Mouse (Mus musculus): ENCODE data around the gene Drg1. TPM values are rescaled to one million over a fixed set of nuclear protein-coding genes. Genes with fewer than 3 reads are reported as not detected.
"Not testable (repeated sequence)": the region's sequence is repeated elsewhere in the genome, so short reads cannot be mapped to it uniquely, and the experiment has no call there.

Drg1 gene
- polyA plus RNA-seq, 1 experiment from 2014 or later: 200 TPM

DNA sequence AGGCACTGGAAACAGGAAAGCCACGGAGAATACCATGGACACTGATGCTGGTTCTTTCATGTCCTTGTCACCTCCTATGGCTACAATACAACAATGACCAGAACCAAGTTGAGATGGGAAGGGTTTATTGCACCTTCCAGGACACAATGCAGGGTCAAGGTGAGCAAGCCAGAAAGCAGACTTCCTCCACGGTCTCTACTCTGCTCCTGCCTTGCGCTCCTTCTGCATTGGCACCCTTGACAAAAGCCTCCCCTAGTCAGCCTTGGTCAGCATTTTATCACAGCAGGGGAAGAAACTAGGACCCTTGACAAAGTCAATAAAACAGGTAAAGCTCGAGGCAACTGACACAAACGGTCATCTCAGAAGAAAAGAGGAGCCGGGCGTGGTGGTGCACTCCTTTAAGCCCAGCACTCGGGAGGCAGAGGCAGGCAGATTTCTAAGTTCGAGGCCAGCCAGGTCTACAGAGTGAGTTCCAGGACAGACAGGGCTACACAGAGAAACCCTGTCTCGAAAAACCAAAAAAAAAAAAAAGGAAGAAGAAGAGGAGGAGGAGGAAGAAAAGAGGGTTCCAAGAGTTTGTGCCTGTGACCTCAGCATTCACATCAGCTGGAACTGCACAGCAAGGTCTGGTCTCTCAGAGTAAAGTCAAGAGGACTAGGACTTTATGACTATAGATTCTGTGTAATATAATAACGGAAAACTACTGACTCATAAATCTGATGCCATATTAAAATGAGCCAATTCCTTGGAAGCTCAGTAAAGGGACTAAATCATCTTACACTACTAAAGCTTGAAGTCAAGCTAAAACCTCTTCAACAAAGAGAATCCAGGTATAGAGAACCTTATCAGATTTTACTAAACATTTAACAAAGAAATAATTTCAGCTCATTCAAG, 92.5 kb downstream of the Drg1 start:
- H3K36me3 ChIP-seq (ENCODE audit: control insufficient read depth, insufficient read depth, low read length); H3K4me2 ChIP-seq (replicated peaks; ENCODE audit: low read depth, low read length); H3K4me3 ChIP-seq (ENCODE audit: low read depth, low read length); H3K9ac ChIP-seq (replicated peaks; ENCODE audit: low read depth, low read length); H3K27ac ChIP-seq (ENCODE audit: low read length); H3K27me3 ChIP-seq (ENCODE audit: control insufficient read depth, insufficient read depth, low read length); H3K4me1 ChIP-seq (ENCODE audit: control insufficient read depth, insufficient read depth, low read length); H3K9me3 ChIP-seq (ENCODE audit: control insufficient read depth, low read depth, low read length): not testable (repeated sequence)
- peak; percentile 42 for ATAC-seq (ENCODE audit: insufficient number of reproducible peaks, insufficient read depth, low FRiP score, low read depth)
- WGBS: 80% methylated on average over 11 of the region's 11 CpGs

DNA sequence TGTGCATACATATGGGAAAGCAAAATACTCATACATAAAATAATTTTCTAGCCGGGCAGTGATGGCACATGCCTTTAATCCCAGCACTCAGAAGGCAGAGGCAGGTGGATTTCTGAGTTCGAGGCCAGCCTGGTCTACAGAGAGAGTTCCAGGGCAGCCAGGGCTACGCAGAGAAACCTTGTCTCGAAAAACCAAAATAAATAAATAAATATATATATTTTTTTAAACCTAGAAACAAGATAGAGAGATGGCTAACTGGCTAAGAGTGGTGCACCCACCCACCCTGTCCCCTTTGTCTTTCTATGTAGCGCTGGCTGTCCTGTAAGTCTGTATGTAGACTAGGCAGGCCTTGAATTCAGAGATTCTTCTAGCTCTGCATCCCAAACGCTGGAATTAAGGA, 93.7 kb downstream of the Drg1 start:
- H3K4me2 ChIP-seq (replicated peaks; ENCODE audit: low read depth, low read length); ATAC-seq (ENCODE audit: insufficient number of reproducible peaks, insufficient read depth, low FRiP score, low read depth); H3K4me1 ChIP-seq (ENCODE audit: control insufficient read depth, insufficient read depth, low read length); H3K4me3 ChIP-seq (ENCODE audit: low read depth, low read length); H3K36me3 ChIP-seq (ENCODE audit: control insufficient read depth, insufficient read depth, low read length); H3K9me3 ChIP-seq (ENCODE audit: control insufficient read depth, low read depth, low read length); H3K27me3 ChIP-seq (ENCODE audit: control insufficient read depth, insufficient read depth, low read length); H3K9ac ChIP-seq (replicated peaks; ENCODE audit: low read depth, low read length); H3K27ac ChIP-seq (ENCODE audit: low read length): not testable (repeated sequence)
- 63% methylated on average over 5 of the region's 6 CpGs for WGBS

DNA sequence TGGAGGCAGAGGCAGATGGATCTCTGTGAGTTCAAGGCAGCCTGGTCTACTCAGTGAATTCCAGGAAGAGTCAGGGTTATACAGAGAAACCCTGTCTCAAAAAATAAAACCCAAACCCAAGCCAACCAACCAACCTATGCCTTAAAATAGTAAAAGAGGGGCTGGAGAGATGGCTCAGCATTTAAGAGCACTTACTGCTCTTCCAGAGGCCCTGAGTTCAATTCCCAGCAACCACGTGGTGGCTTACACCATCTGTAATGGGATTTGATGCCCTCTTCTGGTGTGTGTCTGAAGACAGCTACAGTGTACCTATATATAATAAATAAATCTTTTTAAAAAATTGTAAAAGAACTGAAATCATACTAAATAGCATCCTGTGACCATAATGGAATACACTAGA, 94.3 kb downstream of the Drg1 start:
- not testable (repeated sequence) for ATAC-seq (ENCODE audit: insufficient number of reproducible peaks, insufficient read depth, low FRiP score, low read depth); H3K36me3 ChIP-seq (ENCODE audit: control insufficient read depth, insufficient read depth, low read length); H3K4me3 ChIP-seq (ENCODE audit: low read depth, low read length); H3K4me1 ChIP-seq (ENCODE audit: control insufficient read depth, insufficient read depth, low read length); H3K27ac ChIP-seq (ENCODE audit: low read length); H3K27me3 ChIP-seq (ENCODE audit: control insufficient read depth, insufficient read depth, low read length); H3K9ac ChIP-seq (replicated peaks; ENCODE audit: low read depth, low read length); H3K4me2 ChIP-seq (replicated peaks; ENCODE audit: low read depth, low read length); H3K9me3 ChIP-seq (ENCODE audit: control insufficient read depth, low read depth, low read length)
- 68% methylated on average over 1 of the region's 1 CpGs for WGBS

DNA sequence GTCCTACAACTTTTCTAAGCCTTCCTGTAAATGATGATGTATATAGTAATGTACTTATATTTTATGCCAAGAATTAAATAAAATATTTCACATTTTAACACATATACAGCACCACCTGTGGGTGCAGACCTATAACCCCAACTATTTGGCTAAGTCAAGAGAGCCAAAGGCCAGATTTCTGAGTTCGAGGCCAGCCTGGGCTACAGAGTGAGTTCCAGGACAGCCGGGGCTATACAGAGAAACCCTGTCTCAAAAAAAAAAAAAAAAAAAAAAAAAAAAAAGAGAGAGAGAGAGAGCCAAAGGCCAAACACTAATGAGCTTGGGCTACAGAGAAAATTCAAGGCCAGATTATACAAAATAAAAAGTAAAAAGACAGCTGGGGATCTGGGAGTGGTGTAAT, 97.2 kb downstream of the Drg1 start:
- 69% methylated on average over 2 of the region's 2 CpGs for WGBS
- peak; percentile 15 for ATAC-seq (ENCODE audit: insufficient number of reproducible peaks, insufficient read depth, low FRiP score, low read depth)
- H3K4me2 ChIP-seq (replicated peaks; ENCODE audit: low read depth, low read length); H3K9me3 ChIP-seq (ENCODE audit: control insufficient read depth, low read depth, low read length); H3K27me3 ChIP-seq (ENCODE audit: control insufficient read depth, insufficient read depth, low read length); H3K4me3 ChIP-seq (ENCODE audit: low read depth, low read length); H3K9ac ChIP-seq (replicated peaks; ENCODE audit: low read depth, low read length); H3K4me1 ChIP-seq (ENCODE audit: control insufficient read depth, insufficient read depth, low read length); H3K27ac ChIP-seq (ENCODE audit: low read length); H3K36me3 ChIP-seq (ENCODE audit: control insufficient read depth, insufficient read depth, low read length): not testable (repeated sequence)

DNA sequence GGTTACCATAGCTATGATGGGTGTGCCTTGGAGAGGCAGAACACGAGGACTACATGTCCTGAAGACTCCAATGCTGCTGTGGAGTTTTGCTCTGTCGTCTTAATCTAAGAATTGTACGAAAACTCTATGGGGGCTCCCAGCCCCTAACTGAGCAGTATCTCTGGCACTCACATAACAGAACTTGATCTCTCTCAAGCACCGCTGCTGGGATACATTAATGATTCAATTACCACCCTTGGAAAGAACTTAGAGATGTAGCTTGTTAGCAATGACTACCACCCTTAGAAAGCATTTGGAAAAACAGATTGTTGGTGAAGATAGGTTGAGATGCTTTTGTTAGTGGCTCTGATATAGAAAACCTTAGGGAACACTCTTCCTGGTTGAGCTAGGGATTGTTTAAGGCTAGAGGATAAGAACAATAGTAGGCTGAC, 98.6 kb downstream of the Drg1 start:
- not testable (repeated sequence) for H3K4me2 ChIP-seq (replicated peaks; ENCODE audit: low read depth, low read length); H3K27me3 ChIP-seq (ENCODE audit: control insufficient read depth, insufficient read depth, low read length); H3K9ac ChIP-seq (replicated peaks; ENCODE audit: low read depth, low read length); H3K27ac ChIP-seq (ENCODE audit: low read length); ATAC-seq (ENCODE audit: insufficient number of reproducible peaks, insufficient read depth, low FRiP score, low read depth); H3K4me1 ChIP-seq (ENCODE audit: control insufficient read depth, insufficient read depth, low read length); H3K9me3 ChIP-seq (ENCODE audit: control insufficient read depth, low read depth, low read length); H3K36me3 ChIP-seq (ENCODE audit: control insufficient read depth, insufficient read depth, low read length); H3K4me3 ChIP-seq (ENCODE audit: low read depth, low read length)
- 72% methylated on average over 4 of the region's 4 CpGs for WGBS

DNA sequence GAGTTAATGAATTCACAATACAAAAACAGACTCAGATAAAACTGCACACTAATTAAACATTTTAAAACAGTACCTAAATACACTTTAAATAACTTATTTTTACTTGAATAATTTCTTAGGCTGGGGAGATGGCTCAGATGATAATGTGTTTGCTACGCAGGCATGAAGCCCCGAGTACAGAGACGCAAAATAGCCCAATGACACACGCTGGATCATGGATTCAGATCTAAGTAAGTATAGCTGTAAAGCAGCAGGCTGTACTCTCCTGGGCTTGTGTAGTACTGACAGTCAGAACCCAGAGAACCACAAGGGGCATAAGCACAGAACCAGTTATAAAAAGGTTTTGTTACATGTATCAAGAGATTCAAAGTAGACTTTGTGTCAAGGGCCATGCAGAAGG, 99.1 kb downstream of the Drg1 start:
- 91% methylated on average over 4 of the region's 4 CpGs for WGBS
- not testable (repeated sequence) for H3K4me2 ChIP-seq (replicated peaks; ENCODE audit: low read depth, low read length); H3K4me1 ChIP-seq (ENCODE audit: control insufficient read depth, insufficient read depth, low read length); H3K9ac ChIP-seq (replicated peaks; ENCODE audit: low read depth, low read length); H3K9me3 ChIP-seq (ENCODE audit: control insufficient read depth, low read depth, low read length); H3K36me3 ChIP-seq (ENCODE audit: control insufficient read depth, insufficient read depth, low read length); H3K27ac ChIP-seq (ENCODE audit: low read length); H3K27me3 ChIP-seq (ENCODE audit: control insufficient read depth, insufficient read depth, low read length); H3K4me3 ChIP-seq (ENCODE audit: low read depth, low read length)
- ATAC-seq (ENCODE audit: insufficient number of reproducible peaks, insufficient read depth, low FRiP score, low read depth): 0 out of 2 replicates have a peak, but pooled peaks have one; percentile 12

DNA sequence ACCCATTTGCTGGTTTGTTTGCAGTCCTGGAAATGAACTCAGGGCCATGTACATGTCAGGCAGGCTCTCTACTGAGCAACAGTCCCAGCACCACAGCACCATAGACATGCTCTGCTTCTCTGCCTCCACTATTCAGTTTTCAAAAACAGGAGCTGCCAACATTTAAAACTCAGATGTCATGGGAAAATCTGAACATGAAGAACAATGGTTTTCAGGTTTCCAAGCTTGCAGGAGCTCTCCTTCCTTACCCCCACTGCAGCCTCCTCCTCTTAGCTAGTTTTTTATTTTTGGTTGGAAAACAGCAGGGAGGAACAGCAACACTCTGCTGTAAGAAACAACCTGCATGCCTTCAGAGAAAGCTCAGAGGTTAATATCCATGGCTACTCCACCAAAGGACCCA, 99.9 kb downstream of the Drg1 start:
- not testable (repeated sequence) for H3K27ac ChIP-seq (ENCODE audit: low read length); H3K27me3 ChIP-seq (ENCODE audit: control insufficient read depth, insufficient read depth, low read length); H3K4me1 ChIP-seq (ENCODE audit: control insufficient read depth, insufficient read depth, low read length)

DNA sequence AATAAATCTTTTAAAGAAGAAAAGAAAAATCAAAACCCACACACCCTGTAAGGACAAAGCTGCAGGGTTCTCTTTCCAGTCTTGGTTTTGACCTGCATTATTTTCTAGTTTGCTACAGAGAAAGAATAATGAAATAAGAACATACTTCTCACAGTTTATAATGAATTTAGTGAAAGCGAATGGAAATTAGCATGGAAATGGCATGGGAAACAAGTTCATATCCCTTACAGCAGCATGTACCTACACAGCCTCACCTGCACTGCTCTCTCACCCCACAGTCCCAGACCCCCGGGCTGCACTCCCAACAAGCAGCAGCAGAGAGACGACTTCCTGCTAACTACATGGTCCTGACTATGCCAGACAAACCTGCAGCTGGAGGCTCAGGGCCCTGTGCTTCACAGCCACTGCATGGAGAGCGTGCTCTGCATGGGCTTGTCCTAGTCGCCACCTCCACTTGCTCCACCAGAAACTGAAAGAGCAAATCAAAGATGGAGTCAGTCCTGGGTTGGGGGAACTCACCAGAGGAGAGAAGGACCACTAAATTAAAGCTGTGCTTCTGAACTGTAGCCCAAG, 100.9 kb downstream of the Drg1 start:
- not testable (repeated sequence) for H3K27me3 ChIP-seq (ENCODE audit: control insufficient read depth, insufficient read depth, low read length); H3K9me3 ChIP-seq (ENCODE audit: control insufficient read depth, low read depth, low read length); H3K4me2 ChIP-seq (replicated peaks; ENCODE audit: low read depth, low read length); H3K27ac ChIP-seq (ENCODE audit: low read length); H3K9ac ChIP-seq (replicated peaks; ENCODE audit: low read depth, low read length); H3K4me3 ChIP-seq (ENCODE audit: low read depth, low read length); H3K36me3 ChIP-seq (ENCODE audit: control insufficient read depth, insufficient read depth, low read length); H3K4me1 ChIP-seq (ENCODE audit: control insufficient read depth, insufficient read depth, low read length)
- 75% methylated on average over 3 of the region's 5 CpGs for WGBS
- ATAC-seq (ENCODE audit: insufficient number of reproducible peaks, insufficient read depth, low FRiP score, low read depth): peak; percentile 19

More for the DNA sequence above, 99.9 kb downstream of the Drg1 start:
- H3K9ac ChIP-seq (replicated peaks; ENCODE audit: low read depth, low read length); H3K36me3 ChIP-seq (ENCODE audit: control insufficient read depth, insufficient read depth, low read length); H3K4me3 ChIP-seq (ENCODE audit: low read depth, low read length); H3K9me3 ChIP-seq (ENCODE audit: control insufficient read depth, low read depth, low read length); H3K4me2 ChIP-seq (replicated peaks; ENCODE audit: low read depth, low read length); ATAC-seq (ENCODE audit: insufficient number of reproducible peaks, insufficient read depth, low FRiP score, low read depth): not testable (repeated sequence)

DNA sequence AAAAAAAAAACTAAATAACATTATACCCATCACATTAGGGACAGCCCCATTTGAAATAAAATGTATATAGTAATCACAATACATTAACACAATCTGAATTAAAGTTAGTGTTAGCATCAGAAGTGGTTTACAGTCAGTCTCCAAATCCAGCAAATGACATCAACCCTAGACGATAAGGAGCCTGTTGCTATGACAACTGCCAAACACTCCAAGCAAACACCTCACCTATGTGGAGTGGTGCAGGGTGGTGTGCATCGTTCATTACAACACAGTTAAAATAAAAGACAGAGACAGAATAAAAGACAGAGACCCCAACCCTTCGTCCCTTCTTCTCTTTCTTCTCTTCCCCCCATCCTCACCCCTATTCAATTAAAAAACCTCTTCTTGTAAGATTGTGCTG, 102.6 kb downstream of the Drg1 start:
- 60% methylated on average over 3 of the region's 3 CpGs for WGBS
- not testable (repeated sequence) for H3K4me2 ChIP-seq (replicated peaks; ENCODE audit: low read depth, low read length); H3K9me3 ChIP-seq (ENCODE audit: control insufficient read depth, low read depth, low read length); H3K36me3 ChIP-seq (ENCODE audit: control insufficient read depth, insufficient read depth, low read length); ATAC-seq (ENCODE audit: insufficient number of reproducible peaks, insufficient read depth, low FRiP score, low read depth); H3K27ac ChIP-seq (ENCODE audit: low read length); H3K4me1 ChIP-seq (ENCODE audit: control insufficient read depth, insufficient read depth, low read length); H3K9ac ChIP-seq (replicated peaks; ENCODE audit: low read depth, low read length); H3K27me3 ChIP-seq (ENCODE audit: control insufficient read depth, insufficient read depth, low read length); H3K4me3 ChIP-seq (ENCODE audit: low read depth, low read length)
